Mouse (Mus musculus) stomach, embryonic 15.5 days (tissue): ENCODE measurements around the gene Timm8a2. TPM values are rescaled to one million over a fixed set of nuclear protein-coding genes. Genes with fewer than 3 reads are reported as not detected.
"Not testable (repeated sequence)": the region's sequence is repeated elsewhere in the genome, so short reads cannot be mapped to it uniquely, and the experiment has no call there.

Experiments
- ATAC-seq: fragments of 200-750 bp; cut with Nextera tagmentation; 2 replicates; pipeline ENCODE4 v1.8.0; 2017; ENCODE audit warnings: low read depth, moderate number of reproducible peaks, moderate TSS enrichment; ENCODE audit not compliant: insufficient read depth, low FRiP score
- H3K27ac ChIP-seq: fragments of 300-500 bp; sonication (generic); 2 replicates; pipeline ENCODE4 v1.5.1; 2015; ENCODE audit warnings: mild to moderate bottlenecking, inconsistent platforms
- H3K27me3 ChIP-seq: fragments of 300-500 bp; sonication (generic); replicated peaks from 2 replicates; pipeline ENCODE4 v1.6.1; 2015; ENCODE audit warnings: inconsistent platforms
- H3K36me3 ChIP-seq: fragments of 300-500 bp; sonication (generic); 2 replicates; pipeline ENCODE4 v1.6.1; 2015; ENCODE audit warnings: inconsistent platforms
- H3K4me1 ChIP-seq: fragments of 300-500 bp; sonication (generic); 2 replicates; pipeline ENCODE4 v1.6.1; 2015; ENCODE audit warnings: inconsistent platforms
- H3K4me2 ChIP-seq: fragments of 300-500 bp; sonication (generic); 2 replicates; pipeline ENCODE4 v1.6.1; 2015; ENCODE audit warnings: mild to moderate bottlenecking, inconsistent platforms
- H3K4me3 ChIP-seq: fragments of 300-500 bp; sonication (generic); replicated peaks from 2 replicates; pipeline ENCODE4 v1.5.1; 2015; ENCODE audit warnings: inconsistent platforms
- H3K9ac ChIP-seq: fragments of 300-500 bp; sonication (generic); 2 replicates; pipeline ENCODE4 v1.6.1; 2015; ENCODE audit warnings: inconsistent platforms
- H3K9me3 ChIP-seq: fragments of 300-500 bp; sonication (generic); 2 replicates; pipeline ENCODE4 v1.6.1; 2016; ENCODE audit warnings: inconsistent platforms
- WGBS: fragments of 180-500 bp; shearing (Covaris S2); methylation state at CpG from one replicate; pipeline ENCODE4 v1.1.7; 2015; 5-methylcytosine and 5-hydroxymethylcytosine counted together
- polyA plus RNA-seq: library from polyadenylated mRNA; unstranded; fragments of >200 nt; fragmentation: Nextera tagmentation; extraction: Ambion mirVana; gene quantifications from 2 replicates; pipeline ENCODE4 v1.2.1, GENCODE M21; 2015

The Timm8a2 gene
- polyA plus RNA-seq, 1 experiment from 2014 or later = not detected

DNA sequence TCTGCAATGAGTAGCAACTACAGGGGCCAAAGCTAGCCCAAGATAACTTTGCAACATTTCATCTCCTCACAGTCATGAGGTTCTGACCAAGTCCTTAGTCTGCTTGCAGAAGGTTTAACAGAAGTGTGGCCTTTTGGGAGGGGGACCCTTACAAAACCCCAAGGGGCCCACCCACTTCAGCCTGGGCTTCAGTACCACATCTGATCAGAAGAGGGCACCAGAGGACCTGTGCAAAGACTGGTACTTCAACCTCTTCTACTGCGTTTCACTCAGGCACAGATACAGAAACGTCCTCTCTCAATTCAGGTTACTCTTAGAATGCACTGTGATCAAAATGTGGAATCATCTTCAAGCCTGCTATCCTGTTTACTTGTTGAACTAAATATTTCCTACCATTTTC is 30.0 kb downstream of the Timm8a2 start:
- Histone ChIP-seq H3K9ac (no peak overlapping the region), H3K4me3 (no peak overlapping the region), H3K9me3 (no peaks in the 10 kb centered on the region), H3K36me3 (no peaks in the 10 kb centered on the region), H3K4me1 (no peaks in the 10 kb centered on the region; the same call in 1 of the 2 replicates), H3K27ac (no peak overlapping the region), H3K4me2 (no peak overlapping the region), H3K27me3 (no peaks in the 10 kb centered on the region)
- WGBS = 5% methylated on average over 2 of the region's 2 CpGs
- ATAC-seq = no peak

DNA sequence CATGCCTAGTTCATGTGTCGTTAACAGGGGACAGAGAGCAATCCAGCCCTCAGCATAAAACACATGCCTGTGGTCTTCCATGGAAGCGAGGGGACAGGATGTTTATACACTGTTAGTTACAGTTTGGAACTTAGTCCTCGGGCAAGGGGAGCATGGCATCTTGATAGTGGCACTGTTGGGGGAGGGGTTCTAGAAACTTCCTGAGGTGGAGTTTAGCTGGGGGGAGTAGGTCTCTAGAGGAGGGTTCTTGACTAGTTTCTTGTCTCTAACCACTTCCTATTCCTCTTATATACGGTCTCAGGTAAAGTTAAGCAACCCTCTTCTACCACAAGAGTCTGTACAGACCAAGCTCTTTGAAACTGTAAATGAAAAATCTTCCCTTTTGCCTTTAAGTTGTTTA is 31.8 kb downstream of the Timm8a2 start:
- Histone ChIP-seq H3K27me3 (no peaks in the 10 kb centered on the region), H3K4me2 (no peak overlapping the region), H3K9me3 (no peaks in the 10 kb centered on the region), H3K4me3 (no peak overlapping the region), H3K36me3 (no peaks in the 10 kb centered on the region), H3K4me1 (no peaks in the 10 kb centered on the region), H3K9ac (no peak overlapping the region), H3K27ac (no peak overlapping the region)
- ATAC-seq = no peak
- WGBS = 57% methylated on average over 4 of the region's 4 CpGs

- not testable (repeated sequence) for H3K4me2 ChIP-seq, H3K36me3 ChIP-seq, H3K4me3 ChIP-seq, H3K27me3 ChIP-seq, H3K9ac ChIP-seq, H3K4me1 ChIP-seq, ATAC-seq, H3K9me3 ChIP-seq, H3K27ac ChIP-seq
- 56% methylated on average over 3 of the region's 3 CpGs for WGBS
Measured at GRCm38 (mm10) chr14:122068036-122068435, 33.6 kb downstream of the Timm8a2 start.

- 39% methylated on average over 11 of the region's 11 CpGs for WGBS
- H3K27me3 ChIP-seq = no peaks in the 10 kb centered on the region
- H3K4me2 ChIP-seq = no peak overlapping the region
- no peaks in the 10 kb centered on the region for H3K4me1 ChIP-seq
- ATAC-seq = no peak
- no peaks in the 10 kb centered on the region for H3K36me3 ChIP-seq
- no peak overlapping the region for H3K9ac ChIP-seq
- H3K27ac ChIP-seq = peak overlapping the region; percentile 27; the same call in 1 of the 2 replicates
- no peaks in the 10 kb centered on the region for H3K9me3 ChIP-seq
- no peak overlapping the region for H3K4me3 ChIP-seq
Measured at GRCm38 (mm10) chr14:122068801-122069695, 34.6 kb downstream of the Timm8a2 start.

DNA sequence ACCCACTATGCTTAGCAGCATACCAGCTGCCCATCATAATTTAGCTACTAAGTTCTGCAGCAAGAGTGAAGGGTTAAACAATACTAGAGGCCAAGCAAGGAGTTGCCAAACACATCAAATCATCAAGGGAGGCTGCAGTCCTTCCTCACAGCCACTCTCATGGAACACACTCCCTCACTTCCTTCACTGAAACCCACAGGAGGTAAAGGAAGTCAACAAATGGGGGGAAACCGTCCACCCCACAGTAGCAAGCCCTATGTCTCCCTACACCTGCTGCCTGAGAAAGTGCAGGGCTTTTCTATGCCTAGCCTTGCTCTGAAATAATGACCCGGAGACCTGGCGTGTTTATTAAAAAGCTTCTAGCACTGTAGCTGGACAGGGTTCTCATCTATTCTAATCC is 35.5 kb downstream of the Timm8a2 start:
- H3K27ac ChIP-seq = no peak overlapping the region
- no peaks in the 10 kb centered on the region for H3K9me3 ChIP-seq
- WGBS = 67% methylated on average over 3 of the region's 3 CpGs
- no peaks in the 10 kb centered on the region for H3K4me1 ChIP-seq
- H3K4me2 ChIP-seq = no peak overlapping the region
- no peaks in the 10 kb centered on the region for H3K27me3 ChIP-seq
- no peaks in the 10 kb centered on the region for H3K36me3 ChIP-seq
- no peak overlapping the region for H3K9ac ChIP-seq
- H3K4me3 ChIP-seq = no peak overlapping the region
- ATAC-seq = no peak

DNA sequence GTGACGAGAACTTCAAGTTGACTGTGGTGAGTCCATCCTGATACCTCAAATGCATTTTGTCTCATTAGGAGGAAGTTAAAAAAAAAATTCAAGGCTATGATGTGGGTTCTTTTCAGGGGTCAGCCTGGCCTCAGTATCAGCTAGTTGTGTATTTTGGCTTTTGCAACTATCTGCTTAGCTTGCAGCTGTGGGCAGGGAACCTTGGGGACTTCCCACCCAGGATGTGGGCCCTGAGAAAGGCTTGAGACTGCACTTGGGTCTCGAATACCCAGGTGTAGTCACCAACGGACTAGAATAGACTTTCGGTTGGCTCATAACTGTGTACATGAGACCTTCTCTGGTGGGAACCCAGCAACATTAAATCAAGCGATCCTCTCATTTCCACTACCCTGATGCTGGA is 38.9 kb downstream of the Timm8a2 start:
- no peak overlapping the region for H3K27ac ChIP-seq
- no peak overlapping the region for H3K4me2 ChIP-seq
- no peaks in the 10 kb centered on the region for H3K9me3 ChIP-seq
- 80% methylated on average over 5 of the region's 5 CpGs for WGBS
- H3K4me1 ChIP-seq = no peaks in the 10 kb centered on the region
- H3K4me3 ChIP-seq = no peak overlapping the region
- H3K27me3 ChIP-seq = no peaks in the 10 kb centered on the region
- ATAC-seq = no peak
- no peaks in the 10 kb centered on the region for H3K36me3 ChIP-seq
- no peak overlapping the region for H3K9ac ChIP-seq

GRCm38 (mm10) chr14:122074360-122074759 is 39.9 kb downstream of the Timm8a2 start:
- H3K27me3 ChIP-seq = no peaks in the 10 kb centered on the region
- H3K9ac ChIP-seq = no peak overlapping the region
- no peaks in the 10 kb centered on the region for H3K9me3 ChIP-seq
- H3K4me3 ChIP-seq = no peak overlapping the region
- no peak for ATAC-seq
- no peak overlapping the region for H3K27ac ChIP-seq
- H3K4me2 ChIP-seq = no peak overlapping the region
- H3K36me3 ChIP-seq = no peaks in the 10 kb centered on the region
- H3K4me1 ChIP-seq = no peaks in the 10 kb centered on the region
- WGBS = 72% methylated on average over 10 of the region's 10 CpGs

GRCm38 (mm10) chr14:122075485-122076200 is 41.2 kb downstream of the Timm8a2 start:
- H3K4me2 ChIP-seq = no peak overlapping the region
- no peaks in the 10 kb centered on the region for H3K4me1 ChIP-seq
- no peak overlapping the region for H3K27ac ChIP-seq
- no peaks in the 10 kb centered on the region for H3K36me3 ChIP-seq
- no peak for ATAC-seq
- WGBS = 82% methylated on average over 21 of the region's 21 CpGs
- H3K4me3 ChIP-seq = no peak overlapping the region
- no peak overlapping the region for H3K9ac ChIP-seq
- no peaks in the 10 kb centered on the region for H3K27me3 ChIP-seq
- H3K9me3 ChIP-seq = no peaks in the 10 kb centered on the region

- Histone ChIP-seq H3K4me2 (no peak overlapping the region), H3K4me1 (no peaks in the 10 kb centered on the region), H3K9ac (no peak overlapping the region), H3K27me3 (no peaks in the 10 kb centered on the region), H3K36me3 (no peaks in the 10 kb centered on the region), H3K27ac (no peak overlapping the region), H3K9me3 (no peaks in the 10 kb centered on the region), H3K4me3 (no peak overlapping the region)
- ATAC-seq = no peak
- WGBS = 71% methylated on average over 3 of the region's 3 CpGs
Measured at GRCm38 (mm10) chr14:122077017-122077416, 42.5 kb downstream of the Timm8a2 start.

DNA sequence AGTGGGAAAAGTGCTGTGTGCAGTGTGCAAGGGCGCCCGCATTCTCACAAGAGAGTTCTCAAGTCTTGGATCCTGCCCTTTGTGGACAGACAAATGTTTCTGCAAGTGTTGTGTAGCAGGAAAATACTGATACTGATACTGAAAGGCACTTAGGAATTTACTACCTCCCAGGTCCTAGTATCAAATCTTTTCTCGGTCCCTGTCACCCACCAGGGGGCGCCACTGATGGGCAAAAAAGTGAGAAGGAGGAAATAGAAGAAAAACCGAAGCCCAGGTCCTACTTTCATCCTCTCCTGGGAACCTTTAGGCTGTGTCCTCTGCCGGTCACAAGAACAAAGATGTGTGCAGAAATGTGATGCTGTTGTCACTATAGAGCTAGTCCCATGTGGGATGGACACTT is 45.0 kb downstream of the Timm8a2 start:
- Histone ChIP-seq H3K9me3 (no peaks in the 10 kb centered on the region), H3K27me3 (no peaks in the 10 kb centered on the region), H3K4me3 (no peak overlapping the region), H3K9ac (no peak overlapping the region), H3K36me3 (no peaks in the 10 kb centered on the region), H3K27ac (no peak overlapping the region), H3K4me2 (no peak overlapping the region), H3K4me1 (no peaks in the 10 kb centered on the region)
- ATAC-seq = no peak
- 57% methylated on average over 6 of the region's 6 CpGs for WGBS

- ATAC-seq = no peak
- H3K27me3 ChIP-seq = no peaks in the 10 kb centered on the region
- no peak overlapping the region for H3K27ac ChIP-seq
- no peaks in the 10 kb centered on the region for H3K9me3 ChIP-seq
- no peaks in the 10 kb centered on the region for H3K4me1 ChIP-seq
- H3K4me3 ChIP-seq = no peak overlapping the region
- H3K36me3 ChIP-seq = no peaks in the 10 kb centered on the region
- H3K9ac ChIP-seq = no peak overlapping the region
- H3K4me2 ChIP-seq = no peak overlapping the region
- 81% methylated on average over 5 of the region's 5 CpGs for WGBS
Measured at GRCm38 (mm10) chr14:122079921-122080320, 45.4 kb downstream of the Timm8a2 start.

- no peaks in the 10 kb centered on the region for H3K4me1 ChIP-seq
- 17% methylated on average over 3 of the region's 3 CpGs for WGBS
- ATAC-seq = no peak
- H3K9me3 ChIP-seq = no peaks in the 10 kb centered on the region
- H3K36me3 ChIP-seq = no peaks in the 10 kb centered on the region
- H3K27ac ChIP-seq = no peak overlapping the region
- no peak overlapping the region for H3K4me2 ChIP-seq
- H3K9ac ChIP-seq = no peak overlapping the region
- H3K4me3 ChIP-seq = no peak overlapping the region
- no peaks in the 10 kb centered on the region for H3K27me3 ChIP-seq
Measured at GRCm38 (mm10) chr14:122081308-122081707, 46.8 kb downstream of the Timm8a2 start.
